ENCODE assay signal across 8 mouse cellular contexts in the genomic region with DNA sequence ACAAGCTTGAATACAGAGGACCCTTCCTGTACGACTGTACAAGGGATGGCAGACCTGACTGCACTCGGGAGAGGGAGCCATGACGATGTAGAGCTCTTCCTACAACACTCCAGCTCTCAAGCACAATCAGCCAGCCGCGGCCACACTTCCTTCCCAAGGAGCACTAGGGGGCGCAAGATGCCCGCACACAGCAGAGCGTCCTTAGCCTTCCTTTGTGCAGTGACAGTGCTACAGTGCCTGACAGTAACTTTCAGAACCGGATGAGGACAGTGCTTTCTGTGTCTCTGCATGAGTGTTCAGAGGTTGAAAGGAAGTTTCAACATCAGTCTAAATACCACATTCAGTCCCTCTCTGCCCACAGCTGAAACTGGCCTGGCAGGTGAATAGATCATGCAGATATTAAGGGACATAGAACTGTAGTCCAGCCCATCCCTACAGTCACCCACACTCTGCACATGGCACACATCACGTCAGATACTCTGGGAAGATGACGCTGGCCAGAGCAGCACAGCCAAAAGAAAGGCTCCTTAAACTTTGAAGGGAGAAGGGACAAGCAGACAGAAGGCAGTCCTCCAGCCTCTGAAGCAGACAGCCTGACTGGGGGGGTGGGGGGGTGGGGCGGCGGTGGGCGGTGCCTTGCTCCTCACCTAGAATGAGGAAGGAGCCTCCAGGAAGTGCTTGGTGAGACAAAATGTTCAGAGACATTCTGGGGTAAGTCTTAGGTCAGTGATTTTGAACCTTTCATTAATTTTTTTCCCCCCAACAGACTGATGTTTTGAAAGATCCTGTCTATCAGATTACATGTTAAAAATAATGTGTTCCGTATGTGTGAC. TPM values are rescaled to one million over a fixed set of nuclear protein-coding genes. Genes with fewer than 3 reads are reported as not detected.
A peak's percentile ranks its signal among the peaks of the same experiment; 100 is the strongest.
DNase-seq lines count a peak whose midpoint lies in the region; ATAC-seq and TF ChIP-seq lines count a peak whose summit lies in the region.

No protein-coding gene starts in this region.

- peak; percentile 60 for DNase-seq in fibroblast of lung, adult 2 months (ENCODE audit: low read depth)
- DNase-seq in kidney, postnatal 25 days, result peak; percentile 87
- DNase-seq in liver, embryonic 13.5 days, result peak; percentile 31
- DNase-seq in natural killer cell, adult 2 months (ENCODE audit: low spot score in 2 of 2), result peak; percentile 72 to 82
- peak; percentile 93 for DNase-seq in splenic B cell, adult 2 months (ENCODE audit: low read depth, low spot score)

- no peak overlapping the region for H3K4me3 ChIP-seq in C2C12 (ENCODE audit: insufficient read depth, poor library complexity, severe bottlenecking)
- H3K4me3 ChIP-seq in bone marrow macrophage, adult 2 months (ENCODE audit: insufficient read depth, low read length), result peak overlapping the region; percentile 27
- no peak overlapping the region for H3K4me3 ChIP-seq in heart, embryonic 16.5 days (ENCODE audit: low read length)
- H3K4me3 ChIP-seq in liver, embryonic 13.5 days (replicated peaks), result no peak overlapping the region

- no peaks in the 10 kb centered on the region; the same call in 1 of the 2 replicates for H3K9me3 ChIP-seq in heart, embryonic 16.5 days (replicated peaks; ENCODE audit: control insufficient read depth, low read length)
- H3K9me3 ChIP-seq in liver, embryonic 13.5 days (replicated peaks), result no peaks in the 10 kb centered on the region

- ATAC-seq in heart, embryonic 16.5 days (replicated peaks; ENCODE audit: extremely low read depth, insufficient read depth, low FRiP score), result peak; percentile 81
- ATAC-seq in liver, embryonic 13.5 days (ENCODE audit: low read depth), result peak; percentile 59

- H3ac ChIP-seq in C2C12 (ENCODE audit: control insufficient read depth, insufficient read length, low read depth), result no peak overlapping the region

- peaks cover 24% of the 10 kb centered on the region for H3K36me3 ChIP-seq in C2C12 (ENCODE audit: control insufficient read depth, insufficient read depth)
- peaks cover 16% of the 10 kb centered on the region for H3K36me3 ChIP-seq in heart, embryonic 16.5 days (ENCODE audit: control insufficient read depth, insufficient read depth)
- H3K36me3 ChIP-seq in liver, embryonic 13.5 days, result peaks cover 34% of the 10 kb centered on the region
- peaks cover 4% of the 10 kb centered on the region; the same call in 1 of the 2 replicates for H3K36me3 ChIP-seq in splenic B cell, adult 2 months (ENCODE audit: control insufficient read depth, insufficient read depth, low read length, poor library complexity, severe bottlenecking)

- TF ChIP-seq POLR2A in bone marrow macrophage, adult 2 months (IDR thresholded peaks at IDR 0.05; ENCODE audit: borderline replicate concordance, low read depth, low read length), result no peak

- WGBS in heart, embryonic 16.5 days, result 36% methylated on average over 15 of the region's 15 CpGs
- 18% methylated on average over 15 of the region's 15 CpGs for WGBS in liver, embryonic 13.5 days (ENCODE audit: insufficient replicate concordance)

- no peak overlapping the region for H3K9ac ChIP-seq in heart, embryonic 16.5 days (ENCODE audit: low read length)
- no peak overlapping the region for H3K9ac ChIP-seq in liver, embryonic 13.5 days

- H3K27ac ChIP-seq in bone marrow macrophage, adult 2 months (ENCODE audit: insufficient read depth, low read depth, low read length), result peak overlapping the region; percentile 49
- no peak overlapping the region for H3K27ac ChIP-seq in heart, embryonic 16.5 days (ENCODE audit: low read length)
- no peak overlapping the region for H3K27ac ChIP-seq in liver, embryonic 13.5 days

- H3K4me1 ChIP-seq in bone marrow macrophage, adult 2 months (ENCODE audit: control insufficient read depth, insufficient read depth, low read length), result peaks cover 10% of the 10 kb centered on the region
- peaks cover 2% of the 10 kb centered on the region; the same call in 1 of the 2 replicates for H3K4me1 ChIP-seq in heart, embryonic 16.5 days (ENCODE audit: control insufficient read depth, insufficient read depth, low read length)
- peaks cover 19% of the 10 kb centered on the region; the same call in 1 of the 2 replicates for H3K4me1 ChIP-seq in liver, embryonic 13.5 days (replicated peaks)

- H3K79me3 ChIP-seq in C2C12 (ENCODE audit: low read depth), result no peaks in the 10 kb centered on the region

- H3K27me3 ChIP-seq in C2C12 (ENCODE audit: control insufficient read depth, insufficient read depth, insufficient read length), result no peaks in the 10 kb centered on the region
- no peaks in the 10 kb centered on the region for H3K27me3 ChIP-seq in heart, embryonic 16.5 days (ENCODE audit: control insufficient read depth, insufficient read depth, low read length)
- H3K27me3 ChIP-seq in liver, embryonic 13.5 days, result no peaks in the 10 kb centered on the region
- no peaks in the 10 kb centered on the region for H3K27me3 ChIP-seq in splenic B cell, adult 2 months (ENCODE audit: control insufficient read depth, insufficient read depth, low read length, poor library complexity, severe bottlenecking)

- H3K4me2 ChIP-seq in heart, embryonic 16.5 days (ENCODE audit: low read depth, low read length), result no peak overlapping the region
- no peak overlapping the region for H3K4me2 ChIP-seq in liver, embryonic 13.5 days

- peak; percentile 96 for TF ChIP-seq CTCF in C2C12 (IDR thresholded peaks at IDR 0.05; ENCODE audit: control insufficient read depth, insufficient read depth, insufficient read length)
- peak; percentile 92 for TF ChIP-seq CTCF in bone marrow macrophage, adult 2 months (IDR thresholded peaks at IDR 0.05; ENCODE audit: low read depth, low read length)

- no peaks in the 10 kb centered on the region for H3K79me2 ChIP-seq in C2C12 (ENCODE audit: control insufficient read depth, insufficient read depth)

TF ChIP-seq in C2C12, 6 proteins besides CTCF, POLR2A, EP300 and RAD21:
- TF ChIP-seq MYOD1 (IDR thresholded peaks at IDR 0.05; ENCODE audit: control insufficient read depth, insufficient read length, low read depth), result no peak
- no peak for TF ChIP-seq MYOG (IDR thresholded peaks at IDR 0.05; ENCODE audit: control insufficient read depth, extremely low read depth, insufficient read length)
- no peak for TF ChIP-seq FOSL1 (IDR thresholded peaks at IDR 0.05; ENCODE audit: insufficient read depth, low read length, poor library complexity, severe bottlenecking)
- no peak for TF ChIP-seq MAX (IDR thresholded peaks at IDR 0.05)
- TF ChIP-seq USF1 (IDR thresholded peaks at IDR 0.05; ENCODE audit: low read depth), result no peak

RNA-seq across cellular contexts. Expression of a gene that starts 42.6 kb away (rescaled TPM):
- polyA plus RNA-seq in C2C12 (2012; fragmentation: generic; extraction: Trizol), result 0.27 TPM
- not detected in 2 replicates for polyA plus RNA-seq in bone marrow macrophage, adult 2 months (2012; ENCODE audit: insufficient read depth, insufficient read length, missing spikeins)
- polyA plus RNA-seq in heart, embryonic 16.5 days (2015; fragmentation: Nextera tagmentation; extraction: Ambion mirVana), result 2.1 and 3.1 TPM in 2 replicates
- polyA plus RNA-seq in liver, embryonic 13.5 days (2015; fragmentation: Nextera tagmentation; extraction: Ambion mirVana), result 0.52 and 1.3 TPM in 2 replicates

RNA-seq across cellular contexts. Expression of a gene that starts 57.0 kb away (rescaled TPM):
- polyA plus RNA-seq in C2C12 (2012; fragmentation: generic; extraction: Trizol), result 21.5 TPM
- not detected in 2 replicates for polyA plus RNA-seq in bone marrow macrophage, adult 2 months (2012; ENCODE audit: insufficient read depth, insufficient read length, missing spikeins)
- 6.2 and 6.4 TPM in 2 replicates for polyA plus RNA-seq in heart, embryonic 16.5 days (2015; fragmentation: Nextera tagmentation; extraction: Ambion mirVana)
- 0.76 and 0.96 TPM in 2 replicates for polyA plus RNA-seq in liver, embryonic 13.5 days (2015; fragmentation: Nextera tagmentation; extraction: Ambion mirVana)

Comparison
In these comparisons a context has a peak if more than half of its experiments do, and no peak if none do; other contexts are left out.
1. DNase-seq: peak in every context shown above with its lines; median percentile 93 in splenic B cell, adult 2 months; 87 in kidney, postnatal 25 days; 77 in natural killer cell, adult 2 months; 60 in fibroblast of lung, adult 2 months; 31 in liver, embryonic 13.5 days.